Mouse (Mus musculus): ENCODE measurements at regions not wholly inside any gene's neighbourhood (a gene's known extent, or its start where the extent isn't known, plus 50 kb on each side); places are given as distances from the start of the nearest gene placed in this dataset.
A peak's percentile ranks its signal among the peaks of the same experiment; 100 is the strongest.

GRCm38 (mm10) chr1:39047316-39047715, 61.9 kb downstream of the Pdcl3 start:
- DNase-seq = no peak

GRCm38 (mm10) chr1:39057304-39057703, 71.9 kb downstream of the Pdcl3 start:
- DNase-seq = no peak

- no peak for DNase-seq
Observed at GRCm38 (mm10) chr1:39062509-39062908, 77.1 kb downstream of the Pdcl3 start.

GRCm38 (mm10) chr1:39063666-39064385, 78.4 kb downstream of the Pdcl3 start:
- no peak for DNase-seq

GRCm38 (mm10) chr1:39064781-39065180, 79.4 kb downstream of the Pdcl3 start:
- no peak for DNase-seq

- DNase-seq = no peak
Observed at GRCm38 (mm10) chr1:39067901-39068300, 82.5 kb downstream of the Pdcl3 start.

- DNase-seq = no peak
Observed at GRCm38 (mm10) chr1:39069086-39069655, 83.8 kb downstream of the Pdcl3 start.

- no peak for DNase-seq
Observed at GRCm38 (mm10) chr1:39069676-39070075, 84.3 kb downstream of the Pdcl3 start.

- DNase-seq = no peak
Observed at GRCm38 (mm10) chr1:39075966-39076365, 90.6 kb downstream of the Pdcl3 start.

GRCm38 (mm10) chr1:39078584-39079315, 93.3 kb downstream of the Pdcl3 start:
- DNase-seq = peak; percentile 45

- no peak for DNase-seq
Observed at GRCm38 (mm10) chr1:39083911-39084826, 98.8 kb downstream of the Pdcl3 start.

GRCm38 (mm10) chr1:39086273-39086672, 100.9 kb downstream of the Pdcl3 start:
- DNase-seq = no peak

GRCm38 (mm10) chr1:39089875-39090274, 103.7 kb upstream of the Npas2 start:
- DNase-seq = no peak

- DNase-seq = no peak
Observed at GRCm38 (mm10) chr1:39091121-39091520, 102.4 kb upstream of the Npas2 start.

GRCm38 (mm10) chr1:39091638-39092037, 101.9 kb upstream of the Npas2 start:
- DNase-seq = no peak

GRCm38 (mm10) chr1:39093291-39093690, 100.2 kb upstream of the Npas2 start:
- DNase-seq = no peak

GRCm38 (mm10) chr1:39094001-39094400, 99.5 kb upstream of the Npas2 start:
- no peak for DNase-seq

GRCm38 (mm10) chr1:39095901-39096300, 97.6 kb upstream of the Npas2 start:
- no peak for DNase-seq

GRCm38 (mm10) chr1:39096726-39097125, 96.8 kb upstream of the Npas2 start:
- no peak for DNase-seq

- no peak for DNase-seq
Observed at GRCm38 (mm10) chr1:39097499-39097898, 96.0 kb upstream of the Npas2 start.

GRCm38 (mm10) chr1:39098154-39098553, 95.4 kb upstream of the Npas2 start:
- DNase-seq = no peak

GRCm38 (mm10) chr1:39099246-39099645, 94.3 kb upstream of the Npas2 start:
- DNase-seq = no peak
